Mouse (Mus musculus): ENCODE measurements around the gene Enox1.

DNA sequence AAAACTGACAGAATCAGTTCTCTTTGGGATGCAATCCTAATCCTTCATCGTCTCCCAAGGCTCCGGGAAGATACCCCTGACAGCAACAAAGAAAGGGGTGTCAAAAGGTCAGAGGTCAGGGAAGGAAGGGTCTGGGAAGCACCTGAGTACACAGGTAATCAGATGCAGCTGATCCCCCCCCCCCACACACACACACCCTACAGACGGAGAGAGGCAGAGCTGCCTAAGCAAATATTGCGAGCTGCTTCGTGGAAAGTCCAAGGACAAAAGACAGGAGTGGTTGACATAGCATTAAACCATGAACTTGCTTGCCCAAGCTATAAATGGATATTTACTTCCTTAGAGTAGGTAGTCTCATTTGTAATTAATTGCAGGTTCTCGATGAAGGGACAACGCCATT is 124.3 kb downstream of the Enox1 start:
- no peak for TF ChIP-seq CTCF (conservative IDR thresholded peaks at IDR 0.05; ENCODE audit: low read length)
- TF ChIP-seq NANOG (IDR thresholded peaks at IDR 0.05; ENCODE audit: borderline replicate concordance, low read length) = no peak
